Mouse (Mus musculus): ENCODE measurements around the gene Spred2. TPM values are rescaled to one million over a fixed set of nuclear protein-coding genes. Genes with fewer than 3 reads are reported as not detected.

Spred2 gene
- total and polyA plus RNA-seq, 3 experiments = 8.9 to 76.1 (median 33.6) TPM

DNA sequence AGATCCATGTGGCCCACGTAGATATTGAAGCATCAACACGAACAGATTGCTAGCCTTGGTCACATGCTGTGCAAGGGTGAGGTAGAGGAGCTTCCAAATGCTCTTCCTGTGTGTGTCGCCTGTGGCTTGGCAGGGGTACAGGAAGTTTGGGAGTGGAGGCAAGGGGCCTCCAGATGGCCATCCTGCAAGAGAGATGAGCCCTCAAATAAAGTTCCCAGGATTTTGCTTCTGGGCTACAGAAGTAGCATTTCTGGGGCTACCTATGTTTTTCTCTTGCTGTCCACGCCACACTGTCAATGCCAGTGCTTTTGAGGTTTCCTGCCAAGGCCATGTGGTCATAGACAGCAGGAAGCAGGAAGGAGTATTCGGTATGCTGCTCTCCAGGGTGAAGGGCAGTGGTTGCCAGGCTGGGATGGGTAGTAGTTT lies 15.1 kb downstream of the Spred2 start:
- ATAC-seq (ENCODE audit: extremely low read depth, insufficient number of reproducible peaks, low FRiP score, poor library complexity, severe bottlenecking) = no peak
- TF ChIP-seq POLR2AphosphoS5 (IDR thresholded peaks at IDR 0.05; ENCODE audit: insufficient replicate concordance, low read depth, low read length) = no peak
- no peak for TF ChIP-seq GATA2 (IDR thresholded peaks at IDR 0.05; ENCODE audit: borderline replicate concordance, low read depth, low read length)
- TF ChIP-seq TAL1 (conservative IDR thresholded peaks at IDR 0.05; ENCODE audit: low read depth, low read length) = no peak
- no peak for TF ChIP-seq GATA1 (IDR thresholded peaks at IDR 0.05; ENCODE audit: borderline replicate concordance, low read length)
- Histone ChIP-seq H3K27me3 (ENCODE audit: insufficient read depth, low read length) (no peaks in the 10 kb centered on the region), H3K36me3 (replicated peaks) (peaks cover 89% of the 10 kb centered on the region), H3K9me3 (replicated peaks) (no peaks in the 10 kb centered on the region), H3K4me1 (ENCODE audit: insufficient read depth, low read depth, low read length) (peaks cover 28% of the 10 kb centered on the region), H3K4me3 (ENCODE audit: low read depth, low read length) (no peak overlapping the region)
- DNase-seq (ENCODE audit: low spot score) = no peak

DNA sequence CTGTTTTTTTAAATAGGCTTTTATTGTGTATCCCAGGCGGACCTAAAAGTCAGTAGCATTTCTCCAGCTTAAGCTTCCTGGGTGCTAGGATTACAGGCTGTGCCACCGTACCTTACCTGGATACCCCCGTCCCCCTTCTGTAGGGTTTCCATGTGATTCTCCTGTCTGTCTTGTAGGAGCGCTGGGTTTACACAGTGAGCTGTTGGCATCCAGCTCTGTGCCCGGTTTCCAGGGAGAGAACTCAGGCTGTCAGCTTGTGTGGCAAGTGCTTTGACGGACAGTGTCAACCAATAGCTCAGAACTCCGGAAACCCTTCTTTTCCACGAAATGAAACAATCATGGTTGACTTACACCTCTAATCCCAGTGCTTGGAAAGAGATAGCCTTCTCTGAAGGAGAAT lies 15.7 kb downstream of the Spred2 start:
- peaks cover 91% of the 10 kb centered on the region for H3K36me3 ChIP-seq (replicated peaks)
- peaks cover 25% of the 10 kb centered on the region for H3K4me1 ChIP-seq (ENCODE audit: insufficient read depth, low read depth, low read length)
- no peak for ATAC-seq (ENCODE audit: extremely low read depth, insufficient number of reproducible peaks, low FRiP score, poor library complexity, severe bottlenecking)
- no peak overlapping the region for H3K4me3 ChIP-seq (ENCODE audit: low read depth, low read length)
- no peaks in the 10 kb centered on the region for H3K27me3 ChIP-seq (ENCODE audit: insufficient read depth, low read length)
- no peaks in the 10 kb centered on the region for H3K9me3 ChIP-seq (replicated peaks)
- DNase-seq (ENCODE audit: low spot score) = no peak
- TF ChIP-seq GATA2 (IDR thresholded peaks at IDR 0.05; ENCODE audit: borderline replicate concordance, low read depth, low read length) = no peak
- no peak for TF ChIP-seq TAL1 (conservative IDR thresholded peaks at IDR 0.05; ENCODE audit: low read depth, low read length)
- no peak for TF ChIP-seq POLR2AphosphoS5 (IDR thresholded peaks at IDR 0.05; ENCODE audit: insufficient replicate concordance, low read depth, low read length)
- TF ChIP-seq CTCF (IDR thresholded peaks at IDR 0.05; ENCODE audit: low read depth, low read length) = no peak
- TF ChIP-seq GATA1 (IDR thresholded peaks at IDR 0.05; ENCODE audit: borderline replicate concordance, low read length) = no peak

DNA sequence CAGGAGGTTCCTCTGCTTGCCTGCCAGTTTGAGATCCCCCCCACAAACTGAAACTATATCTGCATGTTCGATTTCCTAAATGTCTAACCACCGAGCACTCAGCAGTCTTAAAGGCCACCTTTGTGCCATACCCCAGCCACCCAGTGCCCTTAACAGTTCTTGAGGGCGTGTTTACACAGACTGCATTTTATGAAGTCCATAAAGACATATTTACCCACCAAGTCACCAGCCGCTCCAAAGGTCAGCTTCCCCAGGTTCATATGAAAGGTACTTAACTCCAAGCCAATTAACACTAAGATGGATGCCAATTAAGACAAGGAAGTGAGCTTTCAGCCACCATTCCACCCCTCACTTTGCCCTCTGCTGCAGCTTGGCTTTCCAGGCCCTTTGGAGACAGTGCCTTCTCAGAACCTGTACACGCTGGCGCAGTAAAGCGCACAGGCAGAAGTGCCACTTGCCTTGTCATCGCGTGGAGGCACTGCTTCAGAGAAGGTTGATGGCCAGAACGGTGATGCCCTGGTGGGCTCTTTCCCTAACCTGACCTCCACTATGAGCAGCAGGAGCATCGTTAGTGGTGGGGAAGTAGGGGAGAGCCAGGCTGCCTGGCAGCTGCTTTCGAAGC lies 17.1 kb downstream of the Spred2 start:
- no peak for DNase-seq (ENCODE audit: low spot score)
- TF ChIP-seq TAL1 (conservative IDR thresholded peaks at IDR 0.05; ENCODE audit: low read depth, low read length) = no peak
- no peak for TF ChIP-seq CTCF (IDR thresholded peaks at IDR 0.05; ENCODE audit: low read depth, low read length)
- TF ChIP-seq GATA2 (IDR thresholded peaks at IDR 0.05; ENCODE audit: borderline replicate concordance, low read depth, low read length) = no peak
- no peak for TF ChIP-seq GATA1 (IDR thresholded peaks at IDR 0.05; ENCODE audit: borderline replicate concordance, low read length)
- TF ChIP-seq POLR2AphosphoS5 (IDR thresholded peaks at IDR 0.05; ENCODE audit: insufficient replicate concordance, low read depth, low read length) = no peak
- Histone ChIP-seq H3K27me3 (ENCODE audit: insufficient read depth, low read length) (no peaks in the 10 kb centered on the region), H3K4me3 (ENCODE audit: low read depth, low read length) (no peak overlapping the region), H3K36me3 (replicated peaks) (peaks cover 95% of the 10 kb centered on the region), H3K9me3 (replicated peaks) (no peaks in the 10 kb centered on the region), H3K4me1 (ENCODE audit: insufficient read depth, low read depth, low read length) (peaks cover 26% of the 10 kb centered on the region)
- ATAC-seq (ENCODE audit: extremely low read depth, insufficient number of reproducible peaks, low FRiP score, poor library complexity, severe bottlenecking) = no peak

DNA sequence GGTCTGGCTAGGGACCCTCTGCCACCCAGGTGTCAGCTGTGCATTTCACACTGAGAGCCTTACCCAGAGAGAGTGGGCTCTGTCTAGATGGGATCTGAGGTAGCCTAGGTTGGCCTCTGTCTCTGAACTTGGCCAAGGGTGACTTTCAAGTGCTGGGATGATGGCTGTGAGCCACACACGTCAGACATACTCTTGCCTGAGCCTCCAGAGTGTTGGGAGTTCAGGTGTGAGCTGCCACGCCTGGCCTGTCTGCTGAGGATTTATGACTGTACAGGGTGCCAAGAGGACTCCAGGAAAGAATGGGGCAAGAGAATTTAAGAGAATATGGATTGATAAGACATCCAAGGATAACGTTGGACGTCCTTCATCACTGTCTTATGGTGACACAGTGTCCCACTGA lies 17.8 kb downstream of the Spred2 start:
- DNase-seq (ENCODE audit: low spot score) (no peak), ATAC-seq (ENCODE audit: extremely low read depth, insufficient number of reproducible peaks, low FRiP score, poor library complexity, severe bottlenecking) (no peak)
- TF ChIP-seq TAL1 (conservative IDR thresholded peaks at IDR 0.05; ENCODE audit: low read depth, low read length) = no peak
- no peak for TF ChIP-seq GATA1 (IDR thresholded peaks at IDR 0.05; ENCODE audit: borderline replicate concordance, low read length)
- no peak for TF ChIP-seq CTCF (IDR thresholded peaks at IDR 0.05; ENCODE audit: low read depth, low read length)
- TF ChIP-seq GATA2 (IDR thresholded peaks at IDR 0.05; ENCODE audit: borderline replicate concordance, low read depth, low read length) = no peak
- TF ChIP-seq POLR2AphosphoS5 (IDR thresholded peaks at IDR 0.05; ENCODE audit: insufficient replicate concordance, low read depth, low read length) = no peak
- no peak overlapping the region for H3K4me3 ChIP-seq (ENCODE audit: low read depth, low read length)
- H3K27me3 ChIP-seq (ENCODE audit: insufficient read depth, low read length) = no peaks in the 10 kb centered on the region
- peaks cover 94% of the 10 kb centered on the region for H3K36me3 ChIP-seq (replicated peaks)
- peaks cover 28% of the 10 kb centered on the region for H3K4me1 ChIP-seq (ENCODE audit: insufficient read depth, low read depth, low read length)
- no peaks in the 10 kb centered on the region for H3K9me3 ChIP-seq (replicated peaks)

DNA sequence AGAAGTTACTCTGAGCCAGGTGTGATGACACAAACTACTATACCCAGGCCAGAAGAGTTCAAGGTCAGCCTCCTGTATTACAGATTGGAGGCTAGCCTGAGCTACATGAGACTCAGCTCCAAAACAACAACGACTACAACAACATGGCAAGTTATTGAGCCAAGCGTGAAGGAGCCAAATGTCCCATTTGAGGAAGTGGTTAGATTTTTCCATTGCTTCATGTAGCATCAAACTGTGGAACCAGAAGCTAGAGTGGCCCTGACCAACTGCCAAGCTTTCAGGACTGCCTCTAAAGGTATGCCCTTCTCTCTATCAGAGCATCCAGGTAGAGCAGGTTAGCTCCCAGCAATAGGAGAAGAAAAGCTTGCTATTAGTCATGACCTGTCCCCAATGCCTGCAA lies 19.6 kb downstream of the Spred2 start:
- H3K27me3 ChIP-seq (ENCODE audit: insufficient read depth, low read length) = no peaks in the 10 kb centered on the region
- H3K9me3 ChIP-seq (replicated peaks) = no peaks in the 10 kb centered on the region
- DNase-seq (ENCODE audit: low spot score) (no peak), ATAC-seq (ENCODE audit: extremely low read depth, insufficient number of reproducible peaks, low FRiP score, poor library complexity, severe bottlenecking) (no peak)
- no peak for TF ChIP-seq CTCF (IDR thresholded peaks at IDR 0.05; ENCODE audit: low read depth, low read length)
- no peak for TF ChIP-seq TAL1 (conservative IDR thresholded peaks at IDR 0.05; ENCODE audit: low read depth, low read length)
- TF ChIP-seq POLR2AphosphoS5 (IDR thresholded peaks at IDR 0.05; ENCODE audit: insufficient replicate concordance, low read depth, low read length) = no peak
- no peak for TF ChIP-seq GATA2 (IDR thresholded peaks at IDR 0.05; ENCODE audit: borderline replicate concordance, low read depth, low read length)
- no peak for TF ChIP-seq GATA1 (IDR thresholded peaks at IDR 0.05; ENCODE audit: borderline replicate concordance, low read length)
- H3K4me3 ChIP-seq (ENCODE audit: low read depth, low read length) = no peak overlapping the region
- peaks cover 35% of the 10 kb centered on the region for H3K4me1 ChIP-seq (ENCODE audit: insufficient read depth, low read depth, low read length)
- peaks cover 98% of the 10 kb centered on the region for H3K36me3 ChIP-seq (replicated peaks)

DNA sequence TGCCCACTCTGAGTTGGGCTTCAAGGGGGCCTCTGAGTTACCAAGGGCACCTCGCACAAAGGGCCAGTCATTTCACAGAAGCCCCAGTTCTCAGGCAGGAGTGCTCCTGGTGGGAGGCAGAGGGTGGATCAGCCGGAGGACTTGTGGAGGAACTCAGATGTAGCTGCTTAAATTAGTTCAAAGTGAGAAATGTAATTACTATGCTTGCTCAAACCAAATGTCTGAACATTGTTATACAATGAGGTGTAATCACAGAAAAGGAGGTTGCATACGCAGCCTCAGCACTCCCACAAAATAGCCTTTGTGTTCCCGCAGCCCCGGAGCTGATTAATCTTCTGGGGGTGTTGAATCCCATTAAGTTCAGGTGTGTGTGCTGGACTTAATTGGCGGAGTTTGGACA lies 20.5 kb downstream of the Spred2 start:
- peaks cover 98% of the 10 kb centered on the region for H3K36me3 ChIP-seq (replicated peaks)
- DNase-seq (ENCODE audit: low spot score) = no peak
- ATAC-seq (ENCODE audit: extremely low read depth, insufficient number of reproducible peaks, low FRiP score, poor library complexity, severe bottlenecking) = no peak
- peaks cover 33% of the 10 kb centered on the region for H3K4me1 ChIP-seq (ENCODE audit: insufficient read depth, low read depth, low read length)
- H3K4me3 ChIP-seq (ENCODE audit: low read depth, low read length) = no peak overlapping the region
- no peaks in the 10 kb centered on the region for H3K9me3 ChIP-seq (replicated peaks)
- no peaks in the 10 kb centered on the region for H3K27me3 ChIP-seq (ENCODE audit: insufficient read depth, low read length)
- TF ChIP-seq POLR2AphosphoS5 (IDR thresholded peaks at IDR 0.05; ENCODE audit: insufficient replicate concordance, low read depth, low read length) = no peak
- no peak for TF ChIP-seq TAL1 (conservative IDR thresholded peaks at IDR 0.05; ENCODE audit: low read depth, low read length)
- TF ChIP-seq CTCF (IDR thresholded peaks at IDR 0.05; ENCODE audit: low read depth, low read length) = no peak
- no peak for TF ChIP-seq GATA1 (IDR thresholded peaks at IDR 0.05; ENCODE audit: borderline replicate concordance, low read length)
- TF ChIP-seq GATA2 (IDR thresholded peaks at IDR 0.05; ENCODE audit: borderline replicate concordance, low read depth, low read length) = no peak

Data from G1E (cell line).